Mouse (Mus musculus) testis, postnatal 14 days (tissue): ENCODE measurements around the gene Cabp4.

ENCODE experiments used
- DNase-seq: peaks from one replicate; pipeline ENCODE4 v3.0.0; 2021; ENCODE audit warnings: low spot score

Gene Cabp4

GRCm38 (mm10) chr19:4164721-4165120 is 20.9 kb upstream of the Cabp4 start:
- no peak for DNase-seq

- DNase-seq = no peak
Measured at GRCm38 (mm10) chr19:4164100-4164499, 20.3 kb upstream of the Cabp4 start.

GRCm38 (mm10) chr19:4163543-4163887 is 19.7 kb upstream of the Cabp4 start:
- no peak for DNase-seq

- peak; percentile 96 for DNase-seq
Measured at GRCm38 (mm10) chr19:4162646-4163542, 19.1 kb upstream of the Cabp4 start, which contains the start of gene Rps6kb2. TSS of gene Rps6kb2 (minus strand) at chr19:4163354.

GRCm38 (mm10) chr19:4159049-4159448 is 15.2 kb upstream of the Cabp4 start:
- DNase-seq = no peak

- DNase-seq = no peak
Measured at GRCm38 (mm10) chr19:4156771-4157170, 12.9 kb upstream of the Cabp4 start.

GRCm38 (mm10) chr19:4156073-4156579 is 12.3 kb upstream of the Cabp4 start:
- DNase-seq = no peak

- DNase-seq = no peak
Measured at GRCm38 (mm10) chr19:4155223-4156072, 11.6 kb upstream of the Cabp4 start.

GRCm38 (mm10) chr19:4154437-4155222 is 10.8 kb upstream of the Cabp4 start:
- DNase-seq = no peak

GRCm38 (mm10) chr19:4153232-4153654 is 9.4 kb upstream of the Cabp4 start, which contains the start of gene Ptprcap:
TSS of gene Ptprcap (plus strand) at chr19:4153604.
- no peak for DNase-seq

GRCm38 (mm10) chr19:4152445-4153231 is 8.8 kb upstream of the Cabp4 start:
- no peak for DNase-seq

GRCm38 (mm10) chr19:4151898-4152297 is 8.1 kb upstream of the Cabp4 start:
- DNase-seq = no peak

GRCm38 (mm10) chr19:4151488-4151860 is 7.6 kb upstream of the Cabp4 start:
- DNase-seq = no peak

GRCm38 (mm10) chr19:4150567-4151487 is 7.0 kb upstream of the Cabp4 start:
- DNase-seq = peak; percentile 71

GRCm38 (mm10) chr19:4149764-4150461 is 6.1 kb upstream of the Cabp4 start:
- DNase-seq = no peak

GRCm38 (mm10) chr19:4149283-4149682 is 5.5 kb upstream of the Cabp4 start:
- no peak for DNase-seq

- no peak for DNase-seq
Measured at GRCm38 (mm10) chr19:4148819-4149218, 5.0 kb upstream of the Cabp4 start.

GRCm38 (mm10) chr19:4148491-4148806 is 4.6 kb upstream of the Cabp4 start, which contains the start of gene Coro1b:
TSS of gene Coro1b (plus strand) at chr19:4148619.
- peak; percentile 93 for DNase-seq

- DNase-seq = no peak
Measured at GRCm38 (mm10) chr19:4147782-4148490, 4.1 kb upstream of the Cabp4 start.
